9 mouse cellular contexts compared by ENCODE assay signal in the genomic region with DNA sequence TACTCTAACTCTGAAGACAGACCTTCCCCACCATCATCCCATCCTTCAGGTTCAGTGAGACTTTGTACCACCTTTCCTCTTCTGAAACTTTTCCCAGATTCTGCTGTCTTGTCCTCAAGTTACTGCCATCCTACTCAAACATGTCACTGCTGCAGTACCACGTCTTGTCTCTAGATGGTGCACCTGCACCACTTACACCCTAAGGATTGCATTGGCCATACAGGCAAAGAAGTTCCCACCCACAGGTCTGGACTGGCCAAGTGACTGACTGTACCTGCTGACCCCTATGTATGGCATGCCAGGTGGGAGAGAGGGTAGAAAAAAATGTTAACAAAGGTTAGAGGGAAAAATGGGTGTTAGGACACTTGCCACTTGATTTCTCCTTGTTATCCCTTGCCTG. TPM values are rescaled to one million over a fixed set of nuclear protein-coding genes. Genes with fewer than 3 reads are reported as not detected.
DNase-seq lines count a peak whose midpoint lies in the region; ATAC-seq and TF ChIP-seq lines count a peak whose summit lies in the region.
"Had no signal": no experiment of that assay in that cellular context is flagged by ENCODE, and none has a peak within 500 bp of the region (broad histone marks: within the 10 kb centered on the region; RNA-seq: fewer than 3 reads in every experiment).

No protein-coding gene starts in this region.

- H3K9me3 ChIP-seq in ES-E14 (ENCODE audit: control insufficient read depth, insufficient read depth, low read depth, low read length): no peaks in the 10 kb centered on the region
- no peaks in the 10 kb centered on the region for H3K9me3 ChIP-seq in forebrain, embryonic 15.5 days
- no peaks in the 10 kb centered on the region for H3K9me3 ChIP-seq in hindbrain, embryonic 10.5 days
- no peaks in the 10 kb centered on the region for H3K9me3 ChIP-seq in lung, embryonic 14.5 days (ENCODE audit: low read depth, low read length)
- H3K9me3 ChIP-seq: lung, embryonic 15.5 days had no signal

- H3K27me3 ChIP-seq in forebrain, embryonic 15.5 days: no peaks in the 10 kb centered on the region
- H3K27me3 ChIP-seq in hindbrain, embryonic 10.5 days (ENCODE audit: insufficient read depth, poor library complexity, severe bottlenecking): no peaks in the 10 kb centered on the region
- no peaks in the 10 kb centered on the region for H3K27me3 ChIP-seq in lung, embryonic 14.5 days (ENCODE audit: insufficient read depth, low read length)
- H3K27me3 ChIP-seq in thymus, adult 2 months (ENCODE audit: control insufficient read depth, insufficient read depth, low read length): no peaks in the 10 kb centered on the region
- H3K27me3 ChIP-seq: lung, embryonic 15.5 days had no signal

- no peak overlapping the region for H3K4me3 ChIP-seq in ES-E14 (ENCODE audit: insufficient read depth in 1 of 2, low read depth in 1 of 2, low read length in 2 of 2, poor library complexity in 1 of 2, severe bottlenecking in 1 of 2)
- H3K4me3 ChIP-seq in forebrain, embryonic 15.5 days: no peak overlapping the region
- no peak overlapping the region for H3K4me3 ChIP-seq in hindbrain, embryonic 10.5 days
- no peak overlapping the region for H3K4me3 ChIP-seq in lung, embryonic 14.5 days (ENCODE audit: low read depth, low read length)
- no peak overlapping the region for H3K4me3 ChIP-seq in thymus, adult 2 months (ENCODE audit: control insufficient read depth, insufficient read depth, low read length)
- H3K4me3 ChIP-seq: lung, embryonic 15.5 days had no signal

- H3K4me1 ChIP-seq in ES-E14 (ENCODE audit: control insufficient read depth in 2 of 2, insufficient read depth in 2 of 2, low read length in 2 of 2, poor library complexity in 1 of 2): peaks cover 0 to 6% of the 10 kb centered on the region in 2 experiments; a peak in 2 of 4 replicates
- no peaks in the 10 kb centered on the region for H3K4me1 ChIP-seq in forebrain, embryonic 15.5 days
- H3K4me1 ChIP-seq in hindbrain, embryonic 10.5 days (replicated peaks): no peaks in the 10 kb centered on the region
- no peaks in the 10 kb centered on the region for H3K4me1 ChIP-seq in lung, embryonic 14.5 days (ENCODE audit: insufficient read depth)
- peaks cover 4% of the 10 kb centered on the region; the same call in 1 of the 2 replicates for H3K4me1 ChIP-seq in thymus, adult 2 months (replicated peaks; ENCODE audit: control insufficient read depth, insufficient read depth, low read length)
- H3K4me1 ChIP-seq: lung, embryonic 15.5 days had no signal

- no peak overlapping the region for H3K27ac ChIP-seq in ES-E14 (ENCODE audit: insufficient read depth, low read depth, low read length, poor library complexity, severe bottlenecking)
- no peak overlapping the region for H3K27ac ChIP-seq in forebrain, embryonic 15.5 days (replicated peaks)
- H3K27ac ChIP-seq in hindbrain, embryonic 10.5 days: no peak overlapping the region
- no peak overlapping the region for H3K27ac ChIP-seq in lung, embryonic 14.5 days (ENCODE audit: low read depth)
- H3K27ac ChIP-seq in thymus, adult 2 months (ENCODE audit: control insufficient read depth, insufficient read depth, low read length): no peak overlapping the region
- H3K27ac ChIP-seq: lung, embryonic 15.5 days had no signal

- peak; percentile 97 for TF ChIP-seq CTCF in lung, embryonic 14.5 days (IDR thresholded peaks at IDR 0.05; ENCODE audit: low read depth)
- no peak for TF ChIP-seq CTCF in thymus, adult 2 months (IDR thresholded peaks at IDR 0.05; ENCODE audit: borderline replicate concordance, control insufficient read depth, extremely low read depth, insufficient read depth, low read length, poor library complexity)

- H3K4me2 ChIP-seq in forebrain, embryonic 15.5 days (replicated peaks): no peak overlapping the region
- no peak overlapping the region for H3K4me2 ChIP-seq in lung, embryonic 14.5 days
- H3K4me2 ChIP-seq: lung, embryonic 15.5 days had no signal

- no peak for TF ChIP-seq POLR2A in thymus, adult 2 months (IDR thresholded peaks at IDR 0.05; ENCODE audit: control insufficient read depth, extremely low read depth, insufficient read depth, low read length, poor library complexity)

- peak; percentile 70 for ATAC-seq in forebrain, embryonic 15.5 days (replicated peaks)
- peak; percentile 68; the same call in 1 of the 2 replicates for ATAC-seq in lung, embryonic 14.5 days (ENCODE audit: insufficient read depth)

- H3K9ac ChIP-seq in ES-E14 (ENCODE audit: insufficient read depth, low read depth, low read length, poor library complexity, severe bottlenecking): no peak overlapping the region
- H3K9ac ChIP-seq in forebrain, embryonic 15.5 days (replicated peaks): no peak overlapping the region
- H3K9ac ChIP-seq in lung, embryonic 14.5 days: no peak overlapping the region
- H3K9ac ChIP-seq: lung, embryonic 15.5 days had no signal

- peak; percentile 78 for DNase-seq in ES-E14 (ENCODE audit: low read depth, low spot score)
- DNase-seq in cerebellum, adult 11 months: peak; percentile 77
- peak; percentile 82 for DNase-seq in hindbrain, embryonic 10.5 days (ENCODE audit: low spot score)
- peak; percentile 70 to 88 for DNase-seq in layer of hippocampus, adult 8-10 months (ENCODE audit: low spot score in 2 of 2)
- peak; percentile 92 for DNase-seq in lung, embryonic 14.5 days
- peak; percentile 39 for DNase-seq in ovary, postnatal 10 days (ENCODE audit: low spot score)
- DNase-seq in thymus, adult 2 months: peak; percentile 82

- H3K36me3 ChIP-seq in ES-E14 (ENCODE audit: control insufficient read depth, insufficient read depth, low read length, poor library complexity, severe bottlenecking): peaks cover 39% of the 10 kb centered on the region
- H3K36me3 ChIP-seq in forebrain, embryonic 15.5 days: peaks cover 17% of the 10 kb centered on the region; the same call in 1 of the 2 replicates
- H3K36me3 ChIP-seq in hindbrain, embryonic 10.5 days: peaks cover 45% of the 10 kb centered on the region
- peaks cover 33% of the 10 kb centered on the region for H3K36me3 ChIP-seq in lung, embryonic 14.5 days (ENCODE audit: insufficient read depth)
- H3K36me3 ChIP-seq in thymus, adult 2 months (ENCODE audit: control insufficient read depth, insufficient read depth, low read length): peaks cover 9% of the 10 kb centered on the region

- 0% methylated on average over 1 of the region's 1 CpGs for WGBS in forebrain, embryonic 15.5 days
- 4% methylated on average over 1 of the region's 1 CpGs for WGBS in hindbrain, embryonic 10.5 days
- WGBS in lung, embryonic 14.5 days: 0% methylated on average over 1 of the region's 1 CpGs
- 0% methylated on average over 1 of the region's 1 CpGs for WGBS in thymus, adult 2 months

- in situ Hi-C loops in ES-E14 (cut with MboI; ENCODE audit: low sequenced_read_pairs in 2 of 2, unreplicated experiment in 2 of 2): loop anchor here in 1 of 2 experiments (10.0 kb wide), 1 partner anchor 139 kb away; no protein-coding TSS in a partner anchor

TF ChIP-seq in ES-E14, 5 proteins besides CTCF, POLR2A, EP300 and RAD21:
- TF ChIP-seq ZC3H11A (IDR thresholded peaks at IDR 0.05; ENCODE audit: borderline replicate concordance, low read depth, low read length) (peak; percentile 69; the same call in 1 of the 2 replicates), HCFC1 (IDR thresholded peaks at IDR 0.05; ENCODE audit: borderline replicate concordance, insufficient read depth, low read length) (no peak), ZNF384 (IDR thresholded peaks at IDR 0.05; ENCODE audit: low read depth, low read length) (no peak)

RNA-seq across cellular contexts. Expression of a gene that starts 10.2 kb away (rescaled TPM):
- 65.9 and 70.5 TPM in 2 replicates for total RNA-seq in ES-E14 (2012; rRNA removed)
- 49.0 and 49.3 TPM in 2 replicates for polyA plus RNA-seq in forebrain, embryonic 15.5 days (2015; fragmentation: Nextera tagmentation; extraction: Ambion mirVana)
- polyA plus RNA-seq in hindbrain, embryonic 10.5 days (2016; fragmentation: Nextera tagmentation; extraction: Ambion mirVana): 31.3 and 31.6 TPM in 2 replicates
- total RNA-seq in layer of hippocampus, adult 8-10 months (2022): 100 to 1,000 TPM in 1 of 4 experiments, 10 to 100 TPM in 3; 82.1 to 103 (median 92.2) TPM
- 41.3 and 47.8 TPM in 2 replicates for polyA plus RNA-seq in lung, embryonic 14.5 days (2014; fragmentation: Nextera tagmentation; extraction: Ambion mirVana)
- polyA plus RNA-seq in thymus, adult 2 months (2012; rRNA removed): 91.8 and 104 TPM in 2 replicates

RNA-seq across cellular contexts. Expression of a gene that starts 19.6 kb away (rescaled TPM):
- total RNA-seq in ES-E14 (2012; rRNA removed): 0.95 and 1.7 TPM in 2 replicates
- polyA plus RNA-seq in forebrain, embryonic 15.5 days (2015; fragmentation: Nextera tagmentation; extraction: Ambion mirVana): 9.2 and 9.7 TPM in 2 replicates
- 21.5 and 25.9 TPM in 2 replicates for polyA plus RNA-seq in hindbrain, embryonic 10.5 days (2016; fragmentation: Nextera tagmentation; extraction: Ambion mirVana)
- 10 to 100 TPM; 56.9 to 66.6 (median 59.3) TPM for total RNA-seq in layer of hippocampus, adult 8-10 months (2022)
- polyA plus RNA-seq in lung, embryonic 14.5 days (2014; fragmentation: Nextera tagmentation; extraction: Ambion mirVana): not detected in 2 replicates
- 0.19 and 0.34 TPM in 2 replicates for polyA plus RNA-seq in thymus, adult 2 months (2012; rRNA removed)

RNA-seq across cellular contexts. Expression of a gene that starts 49.1 kb away (rescaled TPM):
- total RNA-seq in ES-E14 (2012; rRNA removed): 0.53 TPM in 1 of 2 replicates, not detected in the other
- polyA plus RNA-seq in forebrain, embryonic 15.5 days (2015; fragmentation: Nextera tagmentation; extraction: Ambion mirVana): not detected in 2 replicates
- not detected in 2 replicates for polyA plus RNA-seq in hindbrain, embryonic 10.5 days (2016; fragmentation: Nextera tagmentation; extraction: Ambion mirVana)
- not detected for total RNA-seq in layer of hippocampus, adult 8-10 months (2022)
- not detected in 2 replicates for polyA plus RNA-seq in lung, embryonic 14.5 days (2014; fragmentation: Nextera tagmentation; extraction: Ambion mirVana)
- polyA plus RNA-seq in thymus, adult 2 months (2012; rRNA removed): not detected in 2 replicates
- polyA plus RNA-seq: lung, embryonic 15.5 days had no signal

Comparison
In these comparisons a context has a peak if more than half of its experiments do, and no peak if none do; other contexts are left out.
1. DNase-seq: peak in every context shown above with its lines; median percentile 92 in lung, embryonic 14.5 days; 82 in hindbrain, embryonic 10.5 days; 82 in thymus, adult 2 months; 79 in layer of hippocampus, adult 8-10 months; 78 in ES-E14; 77 in cerebellum, adult 11 months; 39 in ovary, postnatal 10 days.